Mouse (Mus musculus): ENCODE data around the gene Plxnb3. TPM values are rescaled to one million over a fixed set of nuclear protein-coding genes. Genes with fewer than 3 reads are reported as not detected.

The Plxnb3 gene
- polyA plus RNA-seq (2015; fragmentation: Nextera tagmentation; extraction: Ambion mirVana): 1.3 and 1.6 TPM in 2 replicates

DNA sequence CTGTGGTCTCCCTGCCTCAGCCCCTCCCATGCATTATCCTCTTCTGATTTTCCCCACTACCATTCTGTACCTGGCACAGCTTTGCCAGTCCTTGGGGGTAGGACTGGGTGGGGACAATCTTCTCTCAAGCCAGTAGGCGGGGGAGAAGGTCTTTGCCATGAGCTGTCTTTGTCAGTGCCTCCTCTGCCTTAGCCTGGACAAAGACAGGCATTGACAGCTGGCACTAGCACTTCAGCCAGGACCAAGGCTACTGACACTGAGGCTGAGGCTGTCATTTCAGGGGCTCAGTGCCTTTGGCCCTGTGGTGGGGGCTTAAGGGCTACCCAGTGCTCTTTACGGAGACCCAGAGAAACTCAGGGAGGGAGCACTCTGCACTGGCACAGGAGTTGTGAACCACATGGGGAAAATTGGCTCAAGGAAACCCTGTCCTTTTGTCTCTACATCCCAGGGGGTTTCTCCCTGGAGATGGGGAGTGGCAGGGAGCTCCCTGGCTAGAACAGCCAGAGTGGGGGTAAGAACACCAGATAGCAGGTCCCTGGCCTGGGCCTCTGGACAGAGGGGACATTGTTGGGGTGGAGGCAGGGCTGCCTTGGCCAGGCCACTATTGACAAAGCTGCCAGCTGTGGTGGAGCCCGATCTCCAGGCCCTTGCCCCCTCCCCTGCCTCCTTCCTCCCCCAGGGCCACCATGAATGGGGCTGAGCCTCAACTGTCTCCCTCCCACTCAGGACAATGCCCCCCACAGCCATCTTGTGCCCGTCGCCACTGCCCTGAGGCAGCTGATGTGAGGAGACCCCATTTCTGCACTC, at the start of gene Plxnb3:
Gene Plxnb3 (plus strand): TSS at position 757 of the 807 bp plus-strand sequence.

DNA sequence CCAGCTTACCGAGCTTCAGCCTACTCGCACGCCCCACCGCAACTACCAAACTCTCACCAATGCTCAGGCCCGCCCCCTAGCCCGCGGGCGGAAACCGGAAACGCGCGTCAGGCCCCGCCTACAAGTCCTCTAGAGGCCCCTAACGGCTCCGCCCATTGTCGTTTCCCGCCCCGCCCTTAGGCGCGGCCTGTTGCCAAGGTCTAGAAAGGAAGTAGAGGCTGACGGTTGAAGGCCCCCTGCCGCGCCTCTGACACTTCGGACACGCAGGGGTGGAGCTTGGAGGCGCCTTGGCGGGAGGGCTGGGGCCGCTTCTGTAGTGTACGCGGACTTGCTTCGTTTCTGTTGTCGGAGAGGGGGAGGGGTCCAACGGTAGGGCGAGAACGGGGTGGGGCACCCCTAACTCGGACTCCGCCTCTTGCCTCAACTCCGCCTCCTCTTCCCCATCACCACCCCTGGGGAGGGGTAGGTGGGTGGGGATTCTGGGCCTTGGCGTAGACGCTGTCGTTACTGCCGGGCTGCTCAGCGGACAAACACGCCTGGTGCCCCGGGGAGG, 40.7 kb upstream of the Plxnb3 start, which contains the start of the genes Bcap31 and Abcd1:
Gene Bcap31 (minus strand): TSS at position 67 of the 553 bp plus-strand sequence.
Gene Abcd1 (plus strand): TSS at position 489 of the 553 bp plus-strand sequence.

DNA sequence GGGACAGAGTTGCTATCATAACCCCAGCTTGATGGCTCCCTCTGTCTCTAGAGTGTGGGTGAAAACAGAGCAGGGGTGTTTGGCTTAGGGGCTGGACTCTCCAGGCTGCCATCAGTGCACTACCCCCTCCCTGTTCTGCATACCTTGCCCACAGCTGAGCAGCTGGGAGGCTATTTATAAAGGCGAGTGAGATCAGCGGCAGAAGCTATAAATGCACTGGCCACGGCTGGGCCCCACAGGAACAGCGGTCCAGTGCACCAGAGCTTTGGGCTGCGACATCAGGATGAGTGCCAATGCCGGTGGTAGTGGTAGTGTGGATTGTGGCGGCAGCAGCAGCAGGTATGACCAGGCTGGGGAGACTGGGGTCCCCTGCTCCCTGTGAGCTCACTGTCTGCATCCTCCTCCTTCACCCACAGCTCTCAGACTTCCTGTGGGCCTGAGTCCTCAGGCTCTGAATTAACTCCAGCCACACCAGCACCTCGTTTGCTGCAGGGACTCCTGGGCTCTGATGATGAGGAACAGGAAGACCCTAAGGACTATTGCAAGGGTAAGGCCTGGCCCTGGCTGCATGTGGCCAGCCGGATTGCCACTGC, 17.4 kb downstream of the Plxnb3 start, which contains the start of gene Srpk3:
Gene Srpk3 (plus strand): TSS at position 238 of the 593 bp plus-strand sequence.

DNA sequence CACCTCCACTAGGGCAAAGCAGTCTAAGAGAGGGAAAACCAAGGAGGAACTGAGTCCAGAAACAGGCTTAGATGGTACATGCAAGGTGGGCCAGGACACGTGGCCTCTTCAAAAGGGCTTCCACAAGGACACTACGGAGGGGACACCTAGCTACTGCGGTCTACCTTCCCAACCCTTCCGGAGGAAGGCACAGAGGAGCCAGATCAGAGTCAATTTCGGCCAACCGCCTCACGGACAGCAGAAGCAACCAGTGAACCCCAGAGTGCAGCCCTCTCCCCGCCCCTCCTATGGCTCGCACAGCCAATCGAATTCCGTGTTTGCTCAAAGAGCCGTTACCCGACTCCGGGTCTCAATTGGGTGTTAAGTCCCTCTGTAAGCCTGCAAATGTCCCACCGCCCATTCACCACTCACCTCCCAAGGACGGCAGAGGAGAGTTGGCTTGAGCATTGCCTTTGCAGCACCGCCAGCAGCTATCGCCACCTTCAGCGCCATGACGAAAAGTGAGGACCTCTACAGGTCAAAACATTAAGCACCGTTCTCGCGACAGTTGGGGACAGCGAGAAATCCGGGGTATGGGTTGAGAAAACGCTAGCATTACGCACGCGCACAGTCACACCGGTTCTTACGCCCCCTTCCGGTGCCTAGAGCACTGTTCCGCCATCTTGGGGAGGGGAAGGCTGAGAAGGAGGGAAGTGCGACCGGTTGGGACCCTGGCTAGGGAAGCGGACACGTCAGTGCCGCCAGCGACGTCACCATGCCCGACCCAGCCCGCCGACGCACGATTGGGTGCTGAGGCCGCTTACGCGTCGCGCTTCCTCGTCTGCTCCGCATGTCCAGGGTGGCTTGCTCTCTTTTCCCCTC, 29.7 kb downstream of the Plxnb3 start, which contains the start of the genes Idh3g and Ssr4:
Gene Idh3g (minus strand): TSS at position 534 of the 861 bp plus-strand sequence.
Gene Ssr4 (plus strand): TSS at position 665 of the 861 bp plus-strand sequence.

Other genes starting within 250 kb of the Plxnb3 start
- gene Dusp9, start 117.7 kb upstream of the Plxnb3 start, polyA plus RNA-seq (2015; fragmentation: Nextera tagmentation; extraction: Ambion mirVana): 0.13 and 0.45 TPM in 2 replicates
- 12.1 and 13.1 TPM in 2 replicates for gene Pnck, start 97.0 kb upstream of the Plxnb3 start, polyA plus RNA-seq (2015; fragmentation: Nextera tagmentation; extraction: Ambion mirVana)
- 7.4 and 9.1 TPM in 2 replicates for gene Slc6a8, start 83.9 kb upstream of the Plxnb3 start, polyA plus RNA-seq (2015; fragmentation: Nextera tagmentation; extraction: Ambion mirVana)
- 128 and 207 TPM in 2 replicates for gene Bcap31, start 40.9 kb upstream of the Plxnb3 start, polyA plus RNA-seq (2015; fragmentation: Nextera tagmentation; extraction: Ambion mirVana)
- gene Abcd1, start 40.5 kb upstream of the Plxnb3 start, polyA plus RNA-seq (2015; fragmentation: Nextera tagmentation; extraction: Ambion mirVana): 16.4 and 17.3 TPM in 2 replicates
- gene Srpk3, start 17.3 kb downstream of the Plxnb3 start, polyA plus RNA-seq (2015; fragmentation: Nextera tagmentation; extraction: Ambion mirVana): 218 and 242 TPM in 2 replicates
- 282 and 317 TPM in 2 replicates for gene Idh3g, start 29.8 kb downstream of the Plxnb3 start, polyA plus RNA-seq (2015; fragmentation: Nextera tagmentation; extraction: Ambion mirVana)
- 163 and 171 TPM in 2 replicates for gene Ssr4, start 29.9 kb downstream of the Plxnb3 start, polyA plus RNA-seq (2015; fragmentation: Nextera tagmentation; extraction: Ambion mirVana)
- gene Pdzd4, start 67.9 kb downstream of the Plxnb3 start, polyA plus RNA-seq (2015; fragmentation: Nextera tagmentation; extraction: Ambion mirVana): 0.16 and 0.26 TPM in 2 replicates
- 0.10 TPM in 1 of 2 replicates, not detected in the other for gene Avpr2, start 135.0 kb downstream of the Plxnb3 start, polyA plus RNA-seq (2015; fragmentation: Nextera tagmentation; extraction: Ambion mirVana)
- gene L1cam, start 139.0 kb downstream of the Plxnb3 start, polyA plus RNA-seq (2015; fragmentation: Nextera tagmentation; extraction: Ambion mirVana): 0.58 and 0.63 TPM in 2 replicates
- gene Arhgap4, start 164.8 kb downstream of the Plxnb3 start, polyA plus RNA-seq (2015; fragmentation: Nextera tagmentation; extraction: Ambion mirVana): 0.77 and 2.1 TPM in 2 replicates
- 94.8 and 99.2 TPM in 2 replicates for gene Naa10, start 164.9 kb downstream of the Plxnb3 start, polyA plus RNA-seq (2015; fragmentation: Nextera tagmentation; extraction: Ambion mirVana)
- gene Renbp, start 173.8 kb downstream of the Plxnb3 start, polyA plus RNA-seq (2015; fragmentation: Nextera tagmentation; extraction: Ambion mirVana): 18.0 and 21.0 TPM in 2 replicates
- gene Hcfc1, start 209.3 kb downstream of the Plxnb3 start, polyA plus RNA-seq (2015; fragmentation: Nextera tagmentation; extraction: Ambion mirVana): 20.1 and 20.3 TPM in 2 replicates

Data from skeletal muscle tissue, postnatal 0 days (tissue).